Mouse (Mus musculus) heart, embryonic 11.5 days (tissue): Measurements from ENCODE around the gene Cdca4. TPM values are rescaled to one million over a fixed set of nuclear protein-coding genes. Genes with fewer than 3 reads are reported as not detected.

ENCODE experiments used
- ATAC-seq: fragments of 200-750 bp; cut with Nextera tagmentation; replicated peaks from 2 replicates; pipeline ENCODE4 v1.8.0; 2017; ENCODE audit warnings: moderate library complexity; ENCODE audit not compliant: insufficient number of reproducible peaks, low FRiP score, low TSS enrichment
- H3K27ac ChIP-seq: fragments of 300-500 bp; sonication (generic); 2 replicates; pipeline ENCODE4 v1.5.1; 2014; ENCODE audit warnings: mild to moderate bottlenecking, low read depth, low read length
- H3K27me3 ChIP-seq: fragments of 300-500 bp; sonication (generic); 2 replicates; pipeline ENCODE4 v1.6.1; 2014; ENCODE audit warnings: mild to moderate bottlenecking, low read length, mixed read lengths; ENCODE audit not compliant: control insufficient read depth, insufficient read depth
- H3K36me3 ChIP-seq: fragments of 300-500 bp; sonication (generic); 2 replicates; pipeline ENCODE4 v1.6.1; 2014; ENCODE audit warnings: mild to moderate bottlenecking, low read length, moderate library complexity, mixed read lengths; ENCODE audit not compliant: control insufficient read depth, insufficient read depth
- H3K4me1 ChIP-seq: fragments of 300-500 bp; sonication (generic); 2 replicates; pipeline ENCODE4 v1.6.1; 2014; ENCODE audit warnings: low read length; ENCODE audit not compliant: control insufficient read depth, insufficient read depth
- H3K4me2 ChIP-seq: fragments of 300-500 bp; sonication (generic); 2 replicates; pipeline ENCODE4 v1.6.1; 2014; ENCODE audit warnings: mild to moderate bottlenecking, moderate library complexity
- H3K4me3 ChIP-seq: fragments of 300-500 bp; sonication (generic); 2 replicates; pipeline ENCODE4 v1.5.1; 2014; ENCODE audit warnings: low read depth, low read length
- H3K9ac ChIP-seq: fragments of 300-500 bp; sonication (generic); 2 replicates; pipeline ENCODE4 v1.6.1; 2014; ENCODE audit warnings: mild to moderate bottlenecking, low read depth, low read length, moderate library complexity
- H3K9me3 ChIP-seq: fragments of 300-500 bp; sonication (generic); replicated peaks from 2 replicates; pipeline ENCODE4 v1.6.1; 2016; ENCODE audit warnings: low read length; ENCODE audit not compliant: control insufficient read depth
- WGBS: fragments of 180-500 bp; shearing (Covaris S2); extraction: QIAGEN DNeasy Blood & Tissue Kit; methylation state at CpG from one replicate; pipeline ENCODE4 v1.1.7; 2014; ENCODE audit not compliant: insufficient replicate concordance; 5-methylcytosine and 5-hydroxymethylcytosine counted together
- polyA plus RNA-seq: library from polyadenylated mRNA; unstranded; fragments of >200 nt; fragmentation: Nextera tagmentation; extraction: Ambion mirVana; gene quantifications from 2 replicates; pipeline ENCODE4 v1.2.1, GENCODE M21; 2014

Cdca4 gene
- polyA plus RNA-seq, 1 experiment from 2014 or later, result 62.8 TPM

DNA sequence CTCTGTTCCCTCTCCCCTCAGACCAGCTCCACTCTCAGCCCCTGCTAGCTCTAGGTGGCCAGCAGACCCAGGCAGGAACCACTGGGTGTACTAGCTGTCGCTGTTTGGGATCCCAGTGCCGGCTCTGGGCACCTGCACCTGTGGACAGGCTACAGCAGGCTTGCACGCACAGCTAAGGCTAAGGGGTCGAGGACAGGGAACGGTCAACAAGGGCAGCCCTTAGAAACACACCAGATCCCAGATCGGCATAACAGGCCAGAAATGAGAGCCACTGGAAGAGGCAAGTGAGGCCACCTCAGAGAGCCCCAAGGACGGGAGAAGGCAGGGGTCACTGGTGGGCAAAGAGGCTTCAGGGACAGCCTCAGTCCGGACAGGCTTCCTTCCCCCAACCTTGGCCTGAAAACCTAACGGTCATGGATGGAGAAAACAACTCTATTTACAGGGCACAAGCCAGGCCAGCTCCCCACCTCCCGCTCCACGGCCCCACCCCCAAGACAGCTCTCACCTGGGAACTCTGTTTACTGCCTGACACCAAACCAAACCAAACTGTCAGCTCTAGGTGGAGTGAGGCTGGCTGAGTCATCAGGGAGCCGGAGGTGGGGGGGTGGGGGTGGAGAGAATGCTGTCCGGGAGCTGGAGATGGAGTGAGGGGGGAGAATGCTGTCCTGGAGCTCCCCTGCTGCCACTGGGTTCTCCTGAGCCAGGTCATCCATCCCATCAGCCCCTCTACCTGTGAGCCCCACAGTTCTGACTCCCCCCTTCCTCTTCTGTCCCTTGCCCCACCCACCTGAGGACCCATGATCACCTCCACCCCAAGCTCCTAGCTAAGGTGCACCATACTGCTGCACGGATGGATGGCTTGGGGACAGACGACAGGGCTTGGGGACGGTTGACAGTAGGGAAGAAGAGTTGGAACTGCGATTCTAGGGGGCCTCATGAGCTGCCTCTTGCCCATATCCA is 32.4 kb downstream of the Cdca4 start:
- H3K9me3 ChIP-seq, result no peaks in the 10 kb centered on the region
- no peaks in the 10 kb centered on the region for H3K36me3 ChIP-seq
- H3K4me1 ChIP-seq, result peaks cover 42% of the 10 kb centered on the region
- 0 out of 2 replicates have a peak overlapping the region, but pooled peaks have one; percentile 39 for H3K9ac ChIP-seq
- no peak overlapping the region for H3K27ac ChIP-seq
- 40% methylated on average over 17 of the region's 17 CpGs for WGBS
- H3K4me3 ChIP-seq, result no peak overlapping the region
- H3K4me2 ChIP-seq, result no peak overlapping the region
- ATAC-seq, result no peak
- peaks cover 26% of the 10 kb centered on the region for H3K27me3 ChIP-seq

GRCm38 (mm10) chr12:112795466-112796104 is 33.6 kb downstream of the Cdca4 start:
- H3K4me1 ChIP-seq, result peaks cover 37% of the 10 kb centered on the region
- ATAC-seq, result peak; percentile 27; the same call in 1 of the 2 replicates

DNA sequence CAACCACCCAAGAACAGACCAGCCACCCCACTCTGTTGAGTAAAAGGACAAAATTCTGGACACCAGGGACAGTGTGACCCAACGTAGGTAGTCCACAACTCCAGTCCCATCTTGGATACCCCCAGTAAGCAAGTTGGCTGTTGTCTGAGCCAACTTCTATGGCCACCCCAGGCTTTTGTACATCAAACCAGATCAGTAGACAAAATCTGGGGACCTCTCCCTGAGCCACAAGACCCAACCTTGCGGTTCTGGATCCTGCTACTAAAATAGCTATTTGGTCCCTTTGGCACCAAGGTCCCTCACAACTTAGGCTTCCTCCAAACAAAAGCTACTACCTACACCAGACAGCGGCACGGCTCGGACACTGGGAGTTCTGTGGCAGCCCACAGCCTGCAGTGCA is 34.2 kb downstream of the Cdca4 start:
- Histone ChIP-seq H3K4me2 (peak overlapping the region; percentile 41), H3K9ac (no peak overlapping the region), H3K27ac (no peak overlapping the region), H3K4me1 (peaks cover 32% of the 10 kb centered on the region), H3K36me3 (no peaks in the 10 kb centered on the region), H3K9me3 (no peaks in the 10 kb centered on the region), H3K4me3 (no peak overlapping the region; the same call in 1 of the 2 replicates), H3K27me3 (peaks cover 10% of the 10 kb centered on the region; the same call in 1 of the 2 replicates)
- ATAC-seq, result no peak
- 84% methylated on average over 5 of the region's 5 CpGs for WGBS

More at GRCm38 (mm10) chr12:112795466-112796104, 33.6 kb downstream of the Cdca4 start:
- WGBS, result 56% methylated on average over 18 of the region's 18 CpGs
- Histone ChIP-seq H3K9ac (no peak overlapping the region), H3K36me3 (no peaks in the 10 kb centered on the region), H3K27ac (no peak overlapping the region), H3K4me2 (peak overlapping the region; percentile 41), H3K27me3 (peaks cover 13% of the 10 kb centered on the region), H3K4me3 (no peak overlapping the region), H3K9me3 (no peaks in the 10 kb centered on the region)

DNA sequence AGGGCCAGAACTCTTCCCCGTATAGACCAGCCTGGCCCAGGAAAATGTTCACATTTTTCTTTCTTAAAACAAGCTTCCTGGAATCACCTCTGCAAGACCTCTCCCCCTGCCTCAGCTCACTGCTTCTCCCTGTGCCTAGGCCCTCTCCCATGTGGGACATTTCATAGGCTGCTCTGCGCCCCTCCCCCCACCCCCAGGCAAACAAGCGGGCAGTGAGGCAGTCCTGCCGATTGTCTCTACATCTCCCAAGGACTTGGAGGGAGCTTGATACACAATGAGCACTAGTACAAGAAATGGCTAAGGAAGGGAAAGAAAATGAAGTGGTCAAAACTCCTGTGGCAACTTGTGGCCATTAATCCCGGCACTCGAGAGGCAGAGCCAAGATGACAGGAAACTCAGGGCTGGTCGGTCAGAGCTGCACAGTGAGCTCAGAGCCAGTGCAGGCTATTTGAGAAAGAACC is 34.8 kb downstream of the Cdca4 start:
- H3K4me1 ChIP-seq, result peaks cover 32% of the 10 kb centered on the region
- H3K4me3 ChIP-seq, result no peak overlapping the region
- peak overlapping the region; percentile 44 for H3K4me2 ChIP-seq
- WGBS, result 14% methylated on average over 7 of the region's 7 CpGs
- H3K27me3 ChIP-seq, result peaks cover 7% of the 10 kb centered on the region; the same call in 1 of the 2 replicates
- H3K36me3 ChIP-seq, result no peaks in the 10 kb centered on the region
- H3K9me3 ChIP-seq, result no peaks in the 10 kb centered on the region
- peak overlapping the region; percentile 56; the same call in 1 of the 2 replicates for H3K9ac ChIP-seq
- H3K27ac ChIP-seq, result peak overlapping the region; percentile 46; the same call in 1 of the 2 replicates
- no peak for ATAC-seq

DNA sequence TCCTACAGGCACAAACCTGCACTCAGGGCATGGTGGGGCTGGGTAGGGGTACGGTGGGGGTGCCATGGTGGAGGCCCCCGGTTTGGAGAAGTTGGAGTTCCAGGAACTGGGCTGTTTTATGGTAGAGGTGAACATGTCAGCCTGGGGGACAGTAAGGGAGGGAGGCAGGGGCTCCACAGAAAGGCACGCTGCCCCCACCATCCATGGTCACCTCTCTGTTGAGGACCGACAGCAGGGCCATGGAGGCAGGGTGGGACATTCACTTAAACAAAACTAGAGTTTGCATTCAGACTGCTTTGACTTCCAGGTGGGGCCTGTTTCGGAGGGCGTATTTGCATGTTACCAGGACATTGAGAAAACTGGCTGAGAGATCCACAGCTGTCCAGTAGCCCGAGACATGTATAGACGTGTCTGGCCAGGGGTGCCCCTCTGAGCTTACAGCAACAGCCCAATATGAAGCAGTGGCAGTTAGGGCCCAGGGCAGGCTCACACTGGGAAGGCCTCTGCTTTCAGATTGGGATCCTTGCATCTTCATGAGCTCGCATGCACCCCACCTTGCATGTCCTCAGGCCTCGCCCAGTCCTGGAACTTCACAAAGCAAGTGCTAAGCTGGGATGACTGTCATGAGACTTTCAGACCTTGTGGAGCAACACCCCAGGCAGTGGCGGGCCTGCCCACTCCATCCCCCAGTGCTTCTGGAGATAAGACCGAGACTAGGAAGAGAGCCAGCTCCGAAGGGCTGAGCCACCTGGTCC is 35.4 kb downstream of the Cdca4 start:
- Histone ChIP-seq H3K27me3 (peaks cover 4% of the 10 kb centered on the region; the same call in 1 of the 2 replicates), H3K4me2 (peak overlapping the region; percentile 44), H3K9ac (peak overlapping the region; percentile 56; the same call in 1 of the 2 replicates), H3K4me1 (peaks cover 32% of the 10 kb centered on the region), H3K9me3 (no peaks in the 10 kb centered on the region), H3K4me3 (no peak overlapping the region), H3K36me3 (no peaks in the 10 kb centered on the region), H3K27ac (peak overlapping the region; percentile 46; the same call in 1 of the 2 replicates)
- ATAC-seq, result 0 out of 2 replicates have a peak, but pooled peaks have one; percentile 47
- 52% methylated on average over 13 of the region's 13 CpGs for WGBS

- Histone ChIP-seq H3K9ac (no peak overlapping the region), H3K27ac (no peak overlapping the region), H3K4me1 (peaks cover 23% of the 10 kb centered on the region), H3K27me3 (no peaks in the 10 kb centered on the region; the same call in 1 of the 2 replicates), H3K9me3 (no peaks in the 10 kb centered on the region), H3K4me3 (no peak overlapping the region), H3K4me2 (no peak overlapping the region), H3K36me3 (no peaks in the 10 kb centered on the region)
- WGBS, result 64% methylated on average over 8 of the region's 8 CpGs
- ATAC-seq, result no peak
These were observed 38.2 kb downstream of the Cdca4 start for GRCm38 (mm10) chr12:112791026-112791425.

GRCm38 (mm10) chr12:112774481-112774880 is 54.7 kb downstream of the Cdca4 start:
- no peaks in the 10 kb centered on the region; the same call in 1 of the 2 replicates for H3K27me3 ChIP-seq
- H3K36me3 ChIP-seq, result no peaks in the 10 kb centered on the region
- H3K4me2 ChIP-seq, result no peak overlapping the region
- no peak overlapping the region for H3K27ac ChIP-seq
- H3K4me1 ChIP-seq, result 0 out of 2 replicates have a peak, but pooled peaks cover 6% of the 10 kb centered on the region
- no peak overlapping the region for H3K9ac ChIP-seq
- ATAC-seq, result no peak
- WGBS, result 87% methylated on average over 10 of the region's 10 CpGs
- H3K9me3 ChIP-seq, result no peaks in the 10 kb centered on the region
- no peak overlapping the region for H3K4me3 ChIP-seq

- Histone ChIP-seq H3K27me3 (no peaks in the 10 kb centered on the region; the same call in 1 of the 2 replicates), H3K4me3 (no peak overlapping the region), H3K9ac (no peak overlapping the region), H3K4me2 (no peak overlapping the region), H3K36me3 (no peaks in the 10 kb centered on the region), H3K27ac (no peak overlapping the region), H3K4me1 (0 out of 2 replicates have a peak, but pooled peaks cover 9% of the 10 kb centered on the region), H3K9me3 (no peaks in the 10 kb centered on the region)
- no peak for ATAC-seq
- 72% methylated on average over 6 of the region's 6 CpGs for WGBS
These were observed 55.2 kb downstream of the Cdca4 start for GRCm38 (mm10) chr12:112774026-112774425.
